Mouse (Mus musculus) testis, adult 2 months (tissue): ENCODE results near the gene Atp6v0c. TPM values are rescaled to one million over a fixed set of nuclear protein-coding genes. Genes with fewer than 3 reads are reported as not detected.
"Not testable (repeated sequence)": the region's sequence is repeated elsewhere in the genome, so short reads cannot be mapped to it uniquely, and the experiment has no call there.

Source experiments
- H3K27ac ChIP-seq: fragments of 200-500 bp; 2 replicates; pipeline ENCODE4 v1.5.1; 2012; ENCODE audit warnings: low read depth, low read length; ENCODE audit not compliant: control insufficient read depth, insufficient read depth
- H3K27me3 ChIP-seq: fragments of 200-500 bp; 2 replicates; pipeline ENCODE4 v1.6.1; 2012; ENCODE audit warnings: mild to moderate bottlenecking, low read length, moderate library complexity; ENCODE audit not compliant: control insufficient read depth, insufficient read depth
- H3K36me3 ChIP-seq: fragments of 200-500 bp; 2 replicates; pipeline ENCODE4 v1.6.1; 2012; ENCODE audit warnings: mild to moderate bottlenecking, low read length; ENCODE audit not compliant: control insufficient read depth, insufficient read depth
- H3K4me1 ChIP-seq: fragments of 200-500 bp; 2 replicates; pipeline ENCODE4 v1.6.1; 2012; ENCODE audit warnings: low read length; ENCODE audit not compliant: control insufficient read depth, insufficient read depth
- H3K4me3 ChIP-seq: fragments of 200-500 bp; 2 replicates; pipeline ENCODE4 v1.5.1; 2012; ENCODE audit warnings: low read depth, mild to moderate bottlenecking, low read length, moderate library complexity, mixed read lengths; ENCODE audit not compliant: control insufficient read depth
- CTCF ChIP-seq: fragments of 200-500 bp; IDR thresholded peaks from 2 replicates; pipeline ENCODE4 v1.5.1; 2012; ENCODE audit warnings: low read depth, mild to moderate bottlenecking, inconsistent platforms, low read length, moderate library complexity; ENCODE audit not compliant: control insufficient read depth, insufficient read depth, insufficient replicate concordance
- POLR2A ChIP-seq: fragments of 200-500 bp; IDR thresholded peaks from 2 replicates; pipeline ENCODE4 v1.6.1; 2012; ENCODE audit warnings: low read depth, mild to moderate bottlenecking, inconsistent platforms, low read length, moderate library complexity; ENCODE audit not compliant: control insufficient read depth
- polyA plus RNA-seq: library from polyadenylated mRNA; depleted of rRNA; stranded (reverse); fragments of >200 nt; gene quantifications from 2 replicates; pipeline ENCODE4 v1.2.3, GENCODE M21; 2012

Gene Atp6v0c
- polyA plus RNA-seq, 1 experiment: 345 TPM

DNA sequence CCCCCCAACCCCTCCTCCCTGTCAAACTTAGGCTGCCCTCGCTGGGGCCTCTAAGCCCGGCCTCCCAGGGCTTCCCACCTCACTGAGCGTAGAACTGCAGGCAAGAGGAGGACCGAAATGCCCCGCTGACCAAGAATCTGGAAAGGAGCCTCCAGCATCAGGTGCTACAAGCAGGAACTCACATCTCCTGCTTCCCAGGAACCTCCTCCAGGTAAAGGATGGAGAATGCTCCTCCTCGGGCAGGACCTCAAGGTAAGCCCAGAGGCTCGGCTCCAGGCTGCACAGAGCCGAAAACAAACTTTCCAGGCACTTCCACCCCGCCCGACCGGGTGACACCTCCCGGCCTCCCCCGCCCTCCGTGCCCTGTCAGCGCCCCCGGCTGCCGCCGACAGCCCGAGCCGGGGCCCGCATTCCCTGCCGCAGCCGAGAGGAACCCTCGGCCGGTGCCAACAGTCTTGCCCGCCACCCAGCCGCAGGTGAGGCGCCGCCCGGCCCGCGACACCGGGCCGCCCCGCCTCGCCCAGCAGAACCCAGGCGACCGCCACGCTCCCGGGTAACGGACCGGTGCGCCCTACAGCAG lies 28.6 kb downstream of the Atp6v0c start:
- Histone ChIP-seq H3K36me3 (no peaks in the 10 kb centered on the region), H3K4me3 (peak overlapping the region; percentile 95), H3K27ac (peak overlapping the region; percentile 85), H3K27me3 (no peaks in the 10 kb centered on the region), H3K4me1 (peaks cover 9% of the 10 kb centered on the region)
- TF ChIP-seq CTCF (no peak), POLR2A (no peak)

DNA sequence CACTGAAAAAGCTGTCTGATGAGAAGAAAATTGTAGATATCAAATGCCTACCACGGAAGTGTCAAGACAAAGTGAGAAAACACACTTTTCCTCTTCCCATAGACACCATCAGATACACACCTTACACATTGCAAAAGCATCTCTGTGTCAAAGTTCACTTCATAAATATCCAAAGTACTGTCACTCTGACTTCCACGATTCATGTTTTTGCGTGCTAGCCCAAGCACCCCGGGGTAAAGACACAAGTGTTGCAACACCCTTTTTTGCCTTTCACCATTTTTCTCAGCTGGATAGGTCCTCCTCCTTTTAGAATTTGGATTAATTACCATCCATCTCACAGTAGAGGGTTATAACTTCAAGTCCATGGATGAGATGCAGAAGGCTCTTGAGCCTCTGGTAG lies 29.5 kb downstream of the Atp6v0c start:
- H3K27me3 ChIP-seq: no peaks in the 10 kb centered on the region
- peaks cover 9% of the 10 kb centered on the region for H3K4me1 ChIP-seq
- no peaks in the 10 kb centered on the region for H3K36me3 ChIP-seq
- no peak for TF ChIP-seq CTCF
- no peak for TF ChIP-seq POLR2A
- H3K4me3 ChIP-seq: peak overlapping the region; percentile 95; the same call in 1 of the 2 replicates
- no peak overlapping the region for H3K27ac ChIP-seq

DNA sequence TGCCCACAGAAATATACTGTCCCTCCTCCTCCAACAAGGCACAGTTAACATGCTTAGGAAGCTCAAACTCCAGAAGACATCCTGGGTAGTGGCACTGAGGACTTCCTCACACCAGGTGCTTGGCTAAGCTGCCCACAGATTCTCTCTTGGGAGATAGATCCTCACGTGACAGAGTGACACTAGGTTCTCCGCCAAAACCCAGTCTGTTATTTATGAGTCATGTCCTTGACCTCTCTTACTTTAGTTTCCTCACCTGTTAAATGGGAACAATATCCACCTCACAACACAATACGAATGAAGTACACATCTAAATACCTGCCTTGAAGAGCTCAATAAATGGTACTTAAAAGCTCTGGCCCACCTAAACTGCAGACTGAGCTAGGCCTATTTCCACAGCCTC lies 30.2 kb downstream of the Atp6v0c start:
- H3K27ac ChIP-seq: no peak overlapping the region
- H3K36me3 ChIP-seq: no peaks in the 10 kb centered on the region
- TF ChIP-seq POLR2A (no peak), CTCF (no peak)
- H3K4me3 ChIP-seq: no peak overlapping the region
- H3K4me1 ChIP-seq: peaks cover 9% of the 10 kb centered on the region
- no peaks in the 10 kb centered on the region for H3K27me3 ChIP-seq

DNA sequence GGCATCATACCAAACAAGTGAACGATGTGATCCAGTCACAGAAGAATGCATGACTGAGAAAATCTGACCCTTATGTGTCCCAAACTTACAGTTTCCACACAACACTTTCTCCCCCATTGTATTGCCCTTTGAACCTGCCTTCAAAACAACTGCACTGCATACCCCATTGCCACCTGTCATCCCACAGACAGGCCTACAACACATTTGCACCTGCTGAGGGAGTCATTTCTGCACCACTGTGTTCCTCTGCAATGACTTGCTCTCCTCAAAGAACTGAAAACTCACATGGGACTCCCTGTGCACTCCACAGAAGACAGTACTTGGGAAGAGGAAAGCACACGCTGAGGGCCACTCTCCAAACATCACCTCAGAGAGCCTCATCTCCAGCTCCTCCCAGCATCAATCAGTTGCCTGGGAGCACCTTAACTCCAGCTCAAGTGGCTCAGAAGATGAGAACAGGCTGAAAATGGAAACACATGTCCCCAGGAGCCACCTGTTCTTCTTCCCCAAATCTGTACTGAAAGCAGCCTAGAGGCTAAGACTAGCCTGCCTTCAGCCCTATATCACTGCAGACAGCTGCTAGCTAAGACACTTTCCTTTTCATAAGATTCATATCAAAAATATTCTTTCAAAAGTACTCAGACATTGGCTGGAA lies 32.1 kb downstream of the Atp6v0c start:
- no peak for TF ChIP-seq POLR2A
- no peak for TF ChIP-seq CTCF
- Histone ChIP-seq H3K4me3 (no peak overlapping the region), H3K36me3 (no peaks in the 10 kb centered on the region), H3K27me3 (no peaks in the 10 kb centered on the region), H3K4me1 (peaks cover 9% of the 10 kb centered on the region), H3K27ac (no peak overlapping the region)

DNA sequence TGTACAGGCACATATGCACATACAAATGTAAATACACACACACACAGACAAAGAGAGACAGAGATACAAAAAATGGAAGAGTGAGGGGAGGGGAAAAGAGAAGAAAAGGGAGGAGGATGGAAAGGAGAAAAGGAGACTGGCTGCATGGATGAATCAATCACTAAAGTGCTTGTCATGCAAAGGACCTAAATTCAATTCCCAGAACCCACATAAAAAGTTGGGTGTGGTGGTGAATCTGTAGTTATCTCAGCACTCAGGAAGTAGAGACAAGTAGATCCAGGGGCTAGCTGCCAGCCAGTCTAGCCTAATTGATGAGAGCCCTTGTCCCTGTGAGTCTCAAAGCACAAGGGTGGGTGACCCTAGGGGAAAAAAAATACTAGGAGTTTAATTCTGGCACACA lies 35.4 kb downstream of the Atp6v0c start:
- TF ChIP-seq POLR2A (no peak), CTCF (no peak)
- Histone ChIP-seq H3K4me1 (peaks cover 2% of the 10 kb centered on the region), H3K36me3 (no peaks in the 10 kb centered on the region), H3K4me3 (no peak overlapping the region), H3K27me3 (no peaks in the 10 kb centered on the region), H3K27ac (no peak overlapping the region)

DNA sequence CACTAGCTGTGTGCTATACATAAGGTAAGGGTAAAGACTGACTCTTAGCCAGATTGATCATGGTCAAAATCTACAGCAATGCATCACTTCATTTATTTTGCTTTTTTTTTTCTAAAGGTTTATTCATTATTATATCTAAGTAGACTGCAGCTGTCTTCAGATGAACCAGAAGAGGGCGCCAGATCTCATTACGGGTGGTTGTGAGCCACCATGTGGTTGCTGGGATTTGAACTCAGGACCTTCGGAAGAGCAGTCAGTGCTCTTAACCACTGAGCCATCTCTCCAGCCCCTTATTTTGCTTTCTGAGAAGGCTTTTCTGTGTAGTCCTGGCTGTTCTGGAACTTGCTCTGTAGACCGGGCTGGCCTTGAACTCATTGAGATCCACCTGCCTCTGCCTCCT lies 36.6 kb downstream of the Atp6v0c start:
- H3K27me3 ChIP-seq, H3K27ac ChIP-seq, H3K36me3 ChIP-seq: not testable (repeated sequence)

DNA sequence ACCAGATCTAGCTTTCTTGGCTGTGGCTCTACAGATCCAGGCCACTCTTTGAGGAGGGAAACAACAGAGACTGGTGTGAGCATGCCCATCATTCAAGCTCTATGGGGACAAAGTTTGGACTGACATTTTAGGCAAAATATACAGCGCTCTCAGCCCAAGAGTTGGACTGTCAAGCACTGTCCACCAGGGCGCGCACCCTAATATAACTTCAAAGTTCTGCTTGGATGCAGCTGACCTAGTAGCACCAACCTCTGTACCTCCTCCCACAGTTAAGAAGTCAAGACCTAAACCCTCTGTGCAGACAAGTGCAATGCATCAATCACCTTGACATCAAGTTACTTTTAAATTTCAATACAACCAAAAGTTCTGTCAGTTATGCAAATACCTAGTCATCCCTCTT lies 37.9 kb downstream of the Atp6v0c start:
- Histone ChIP-seq H3K4me1 (no peaks in the 10 kb centered on the region; the same call in 1 of the 2 replicates), H3K4me3 (no peak overlapping the region), H3K27me3 (no peaks in the 10 kb centered on the region), H3K36me3 (no peaks in the 10 kb centered on the region), H3K27ac (no peak overlapping the region)
- no peak for TF ChIP-seq POLR2A
- TF ChIP-seq CTCF: no peak

More for the DNA sequence above, 36.6 kb downstream of the Atp6v0c start:
- not testable (repeated sequence) for H3K4me3 ChIP-seq, H3K4me1 ChIP-seq

DNA sequence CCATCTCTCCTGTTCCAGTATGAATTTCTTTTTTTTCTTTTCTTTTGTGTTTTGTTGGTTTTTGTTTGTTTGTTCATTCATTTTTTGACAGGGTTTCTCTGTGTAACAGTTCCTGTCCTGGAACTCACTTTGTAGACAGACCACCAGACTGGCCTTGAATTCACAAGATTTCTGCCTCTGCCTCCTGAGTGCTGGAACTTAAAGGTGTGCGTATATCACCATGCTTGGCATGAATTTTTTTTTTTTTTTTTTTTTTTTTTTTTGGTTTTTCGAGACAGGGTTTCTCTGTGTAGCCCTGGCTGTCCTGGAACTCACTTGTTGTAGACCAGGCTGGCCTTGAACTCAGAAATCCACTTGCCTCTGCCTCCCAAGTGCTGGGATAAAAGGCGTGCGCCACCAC lies 40.3 kb downstream of the Atp6v0c start:
- not testable (repeated sequence) for H3K27me3 ChIP-seq

More for the DNA sequence above, 40.3 kb downstream of the Atp6v0c start:
- H3K36me3 ChIP-seq, H3K4me3 ChIP-seq, H3K4me1 ChIP-seq, H3K27ac ChIP-seq: not testable (repeated sequence)
